In the genomic region with DNA sequence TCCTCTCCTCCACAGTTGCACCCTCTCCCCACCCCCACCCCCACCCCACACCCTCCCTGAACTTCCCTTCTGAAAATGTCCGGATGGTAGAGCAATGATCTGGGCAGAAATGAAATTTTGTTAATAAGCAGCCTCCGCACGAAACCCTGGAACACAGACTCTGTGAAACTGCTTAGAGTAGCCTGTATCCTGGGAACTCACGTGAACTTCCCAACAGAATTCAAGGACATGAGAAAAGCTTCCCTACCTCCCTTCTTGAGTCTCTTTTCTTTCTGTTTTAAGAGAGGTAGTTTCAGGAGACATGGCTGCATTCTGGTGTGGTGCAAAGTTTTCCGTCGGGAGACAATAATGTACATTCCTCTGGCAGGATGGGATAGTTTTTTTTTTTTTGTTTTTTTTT, we compare ENCODE assay signal across 9 mouse cellular contexts.
DNase-seq lines count a peak whose midpoint lies in the region; ATAC-seq and TF ChIP-seq lines count a peak whose summit lies in the region.
"Had no signal": no experiment of that assay in that cellular context is flagged by ENCODE, and none has a peak within 500 bp of the region (broad histone marks: within the 10 kb centered on the region; RNA-seq: fewer than 3 reads in every experiment).

No protein-coding gene starts in this region.

- no peaks in the 10 kb centered on the region for H3K36me3 ChIP-seq in heart, embryonic 11.5 days (ENCODE audit: control insufficient read depth, insufficient read depth, low read length)
- no peaks in the 10 kb centered on the region for H3K36me3 ChIP-seq in midbrain, embryonic 10.5 days
- H3K36me3 ChIP-seq in midbrain, embryonic 11.5 days (ENCODE audit: control insufficient read depth, insufficient read depth, low read length): no peaks in the 10 kb centered on the region
- no peaks in the 10 kb centered on the region for H3K36me3 ChIP-seq in intestine, embryonic 14.5 days (ENCODE audit: control insufficient read depth, insufficient read depth, low read length)
- H3K36me3 ChIP-seq in small intestine, adult 2 months (ENCODE audit: control insufficient read depth, insufficient read depth, low read length): no peaks in the 10 kb centered on the region
- no peaks in the 10 kb centered on the region for H3K36me3 ChIP-seq in neural tube, embryonic 15.5 days

- peaks cover 17% of the 10 kb centered on the region; the same call in 1 of the 2 replicates for H3K4me1 ChIP-seq in heart, embryonic 11.5 days (ENCODE audit: control insufficient read depth, insufficient read depth, low read length)
- peaks cover 21% of the 10 kb centered on the region for H3K4me1 ChIP-seq in midbrain, embryonic 10.5 days
- peaks cover 2% of the 10 kb centered on the region; the same call in 1 of the 2 replicates for H3K4me1 ChIP-seq in midbrain, embryonic 11.5 days (ENCODE audit: control insufficient read depth, insufficient read depth, low read length)
- peaks cover 20% of the 10 kb centered on the region for H3K4me1 ChIP-seq in intestine, embryonic 14.5 days (replicated peaks; ENCODE audit: control insufficient read depth, insufficient read depth, low read length)
- peaks cover 2% of the 10 kb centered on the region; the same call in 1 of the 2 replicates for H3K4me1 ChIP-seq in small intestine, adult 2 months (ENCODE audit: control insufficient read depth, insufficient read depth, insufficient read length, low read length)
- no peaks in the 10 kb centered on the region; the same call in 1 of the 2 replicates for H3K4me1 ChIP-seq in neural tube, embryonic 15.5 days

- H3K4me3 ChIP-seq in heart, embryonic 11.5 days (ENCODE audit: low read depth, low read length): no peak overlapping the region
- H3K4me3 ChIP-seq in midbrain, embryonic 10.5 days: no peak overlapping the region
- no peak overlapping the region for H3K4me3 ChIP-seq in midbrain, embryonic 11.5 days (ENCODE audit: low read depth, low read length)
- H3K4me3 ChIP-seq in intestine, embryonic 14.5 days (ENCODE audit: low read depth, low read length): no peak overlapping the region
- H3K4me3 ChIP-seq in small intestine, adult 2 months (ENCODE audit: low read depth, low read length): peak overlapping the region; percentile 45
- H3K4me3 ChIP-seq in neural tube, embryonic 15.5 days (replicated peaks): no peak overlapping the region

- no peak for TF ChIP-seq CTCF in small intestine, adult 2 months (IDR thresholded peaks at IDR 0.05; ENCODE audit: extremely low read depth, insufficient read length, insufficient replicate concordance, low read depth, low read length)

- no peak for DNase-seq in heart, postnatal 4 days
- no peak for DNase-seq in midbrain, embryonic 10.5 days (ENCODE audit: low spot score)
- DNase-seq in midbrain, embryonic 11.5 days (ENCODE audit: low spot score, missing footprints): no peak
- DNase-seq in intestine, embryonic 14.5 days (ENCODE audit: low spot score): no peak
- DNase-seq in gastrocnemius, postnatal 25 days: no peak
- DNase-seq: thymus, postnatal 14 days had no signal

- peak overlapping the region; percentile 91 for H3K27ac ChIP-seq in heart, embryonic 11.5 days (ENCODE audit: low read depth, low read length)
- H3K27ac ChIP-seq in midbrain, embryonic 10.5 days (replicated peaks): peak overlapping the region; percentile 57
- no peak overlapping the region for H3K27ac ChIP-seq in midbrain, embryonic 11.5 days (ENCODE audit: low read depth, low read length)
- peak overlapping the region; percentile 47; the same call in 1 of the 2 replicates for H3K27ac ChIP-seq in intestine, embryonic 14.5 days (ENCODE audit: low read depth)
- H3K27ac ChIP-seq in small intestine, adult 2 months (ENCODE audit: insufficient read depth, low read depth, low read length): peak overlapping the region; percentile 79
- no peak overlapping the region for H3K27ac ChIP-seq in neural tube, embryonic 15.5 days (replicated peaks)

- TF ChIP-seq POLR2A in small intestine, adult 2 months (IDR thresholded peaks at IDR 0.05; ENCODE audit: low read depth, low read length): no peak

- ATAC-seq in heart, embryonic 11.5 days (replicated peaks; ENCODE audit: insufficient number of reproducible peaks, low FRiP score, low TSS enrichment): no peak
- no peak for ATAC-seq in midbrain, embryonic 11.5 days (ENCODE audit: low FRiP score)
- no peak for ATAC-seq in intestine, embryonic 14.5 days (replicated peaks; ENCODE audit: low FRiP score, low TSS enrichment, low read depth)
- no peak for ATAC-seq in neural tube, embryonic 15.5 days (ENCODE audit: low FRiP score)

- H3K9ac ChIP-seq in heart, embryonic 11.5 days (ENCODE audit: low read depth, low read length): peak overlapping the region; percentile 58; the same call in 1 of the 2 replicates
- no peak overlapping the region for H3K9ac ChIP-seq in midbrain, embryonic 11.5 days (ENCODE audit: low read length)
- H3K9ac ChIP-seq in intestine, embryonic 14.5 days (ENCODE audit: low read length): no peak overlapping the region
- no peak overlapping the region for H3K9ac ChIP-seq in neural tube, embryonic 15.5 days (replicated peaks)

- no peaks in the 10 kb centered on the region for H3K27me3 ChIP-seq in heart, embryonic 11.5 days (ENCODE audit: control insufficient read depth, insufficient read depth, low read length)
- no peaks in the 10 kb centered on the region for H3K27me3 ChIP-seq in midbrain, embryonic 10.5 days (ENCODE audit: low read depth, poor library complexity, severe bottlenecking)
- no peaks in the 10 kb centered on the region for H3K27me3 ChIP-seq in midbrain, embryonic 11.5 days (ENCODE audit: control insufficient read depth, insufficient read depth, low read length)
- H3K27me3 ChIP-seq in intestine, embryonic 14.5 days (replicated peaks; ENCODE audit: control insufficient read depth, insufficient read depth, low read length): no peaks in the 10 kb centered on the region
- no peaks in the 10 kb centered on the region for H3K27me3 ChIP-seq in small intestine, adult 2 months (ENCODE audit: control insufficient read depth, insufficient read depth, low read length)
- H3K27me3 ChIP-seq in neural tube, embryonic 15.5 days (replicated peaks): no peaks in the 10 kb centered on the region

- WGBS in heart, embryonic 11.5 days (ENCODE audit: insufficient replicate concordance): 52% methylated on average over 6 of the region's 6 CpGs
- WGBS in midbrain, embryonic 10.5 days: 77% methylated on average over 6 of the region's 6 CpGs
- 80% methylated on average over 6 of the region's 6 CpGs for WGBS in midbrain, embryonic 11.5 days
- WGBS in intestine, embryonic 14.5 days: 44% methylated on average over 6 of the region's 6 CpGs
- WGBS in small intestine, adult 2 months: 66% methylated on average over 6 of the region's 6 CpGs
- 71% methylated on average over 6 of the region's 6 CpGs for WGBS in neural tube, embryonic 15.5 days

- peak overlapping the region; percentile 52 for H3K4me2 ChIP-seq in heart, embryonic 11.5 days
- H3K4me2 ChIP-seq in midbrain, embryonic 11.5 days: no peak overlapping the region
- peak overlapping the region; percentile 26 for H3K4me2 ChIP-seq in intestine, embryonic 14.5 days (ENCODE audit: low read length)
- H3K4me2 ChIP-seq in neural tube, embryonic 15.5 days: no peak overlapping the region

- H3K9me3 ChIP-seq in heart, embryonic 11.5 days (replicated peaks; ENCODE audit: control insufficient read depth, low read length): no peaks in the 10 kb centered on the region
- no peaks in the 10 kb centered on the region for H3K9me3 ChIP-seq in midbrain, embryonic 10.5 days (replicated peaks)
- no peaks in the 10 kb centered on the region for H3K9me3 ChIP-seq in midbrain, embryonic 11.5 days (ENCODE audit: control insufficient read depth, low read length)
- H3K9me3 ChIP-seq in intestine, embryonic 14.5 days (ENCODE audit: control insufficient read depth, low read length): no peaks in the 10 kb centered on the region
- H3K9me3 ChIP-seq in neural tube, embryonic 15.5 days (replicated peaks): no peaks in the 10 kb centered on the region

Comparison
In these comparisons a context has a peak if more than half of its experiments do, and no peak if none do; other contexts are left out.
1. H3K27ac ChIP-seq: peak in heart, embryonic 11.5 days (single experiment), midbrain, embryonic 10.5 days (single experiment), intestine, embryonic 14.5 days (single experiment) and small intestine, adult 2 months (single experiment); none in midbrain, embryonic 11.5 days (single experiment) and neural tube, embryonic 15.5 days (single experiment).
2. H3K4me2 ChIP-seq: peak in heart, embryonic 11.5 days (single experiment) and intestine, embryonic 14.5 days (single experiment); none in midbrain, embryonic 11.5 days (single experiment) and neural tube, embryonic 15.5 days (single experiment).